Mouse (Mus musculus) Patski (cell line): ENCODE results near the gene E030025P04Rik. TPM values are rescaled to one million over a fixed set of nuclear protein-coding genes. Genes with fewer than 3 reads are reported as not detected.

Experiments
- ATAC-seq: fragments of 100-300 bp; one replicate; pipeline ENCODE4 v1.8.0; 2021
- CTCF ChIA-PET: fragments of 350-600 bp; sonication (Branson Sonifier 250); formaldehyde crosslinking; loops from one replicate; lab custom pipeline; 2022; ENCODE audit warnings: inconsistent platforms; lab: Charles Lee
- POLR2A ChIA-PET: fragments of 350-600 bp; sonication (Branson Sonifier 250); formaldehyde crosslinking; loops from one replicate; lab custom pipeline; 2022; ENCODE audit warnings: antibody characterized with exemption, inconsistent platforms; lab: Charles Lee
- DNase-seq: peaks from one replicate; pipeline ENCODE4 v3.0.0-alpha.2; 2011; ENCODE audit warnings: low read depth, low spot score
- H3K27me3 ChIP-seq: fragments of 371-371 bp; one replicate; pipeline ENCODE4 v1.5.1; 2021
- CTCF ChIP-seq: fragments of 100-300 bp; IDR thresholded peaks from one replicate; pipeline ENCODE4 v1.5.1; 2021
- in situ Hi-C: fragments of 300-500 bp; cut with MboI; formaldehyde crosslinking; loops from 3 replicates; pipeline ENCODE4 v1.11.1; 2018; ENCODE audit warnings: low pct_unique_long_range_greater_than_20kb, mixed read lengths
- polyA plus RNA-seq: library from polyadenylated mRNA; unstranded; gene quantifications from one replicate; pipeline ENCODE4 v1.2.3, GENCODE M21; 2021

E030025P04Rik gene
- polyA plus RNA-seq, 1 experiment from 2014 or later: not detected

GRCm38 (mm10) chr11:109170771-109171170, 26.6 kb upstream of the E030025P04Rik start:
- H3K27me3 ChIP-seq: no peaks in the 10 kb centered on the region

GRCm38 (mm10) chr11:109157694-109158093, 13.5 kb upstream of the E030025P04Rik start:
- ChIA-PET POLR2A (no interaction called here), CTCF (no interaction called here)
- no peak for TF ChIP-seq CTCF
- in situ Hi-C loops: no loop called here
- ATAC-seq (no peak), DNase-seq (no peak)
- H3K27me3 ChIP-seq: peaks cover 5% of the 10 kb centered on the region

More at GRCm38 (mm10) chr11:109170771-109171170, 26.6 kb upstream of the E030025P04Rik start:
- in situ Hi-C loops: no loop called here
- TF ChIP-seq CTCF: no peak
- no peak for DNase-seq
- POLR2A ChIA-PET: no interaction called here
- no peak for ATAC-seq
- CTCF ChIA-PET: no interaction called here

- ChIA-PET CTCF (no interaction called here), POLR2A (no interaction called here)
- DNase-seq (no peak), ATAC-seq (no peak)
- peaks cover 17% of the 10 kb centered on the region for H3K27me3 ChIP-seq
- TF ChIP-seq CTCF: no peak
- in situ Hi-C loops: no loop called here
Measured at GRCm38 (mm10) chr11:109144890-109145341, 747 bp upstream of the E030025P04Rik start.

GRCm38 (mm10) chr11:109126482-109126881, 17.7 kb downstream of the E030025P04Rik start:
- no peak for ATAC-seq
- peaks cover 10% of the 10 kb centered on the region for H3K27me3 ChIP-seq
- TF ChIP-seq CTCF: no peak
- POLR2A ChIA-PET: no interaction called here
- in situ Hi-C loops: no loop called here
- no peak for DNase-seq
- CTCF ChIA-PET: no interaction called here

GRCm38 (mm10) chr11:109125451-109125850, 18.7 kb downstream of the E030025P04Rik start:
- peaks cover 10% of the 10 kb centered on the region for H3K27me3 ChIP-seq
- ATAC-seq (no peak), DNase-seq (no peak)
- ChIA-PET POLR2A (no interaction called here), CTCF (no interaction called here)
- no peak for TF ChIP-seq CTCF
- in situ Hi-C loops: no loop called here

GRCm38 (mm10) chr11:109124284-109124683, 19.9 kb downstream of the E030025P04Rik start:
- DNase-seq (no peak), ATAC-seq (no peak)
- H3K27me3 ChIP-seq: peaks cover 10% of the 10 kb centered on the region
- CTCF ChIA-PET: no interaction called here
- POLR2A ChIA-PET: interaction anchor here (0.5 kb wide), 1 partner anchor 17 kb away, joined by 3 read pairs; no protein-coding TSS in a partner anchor
- in situ Hi-C loops: no loop called here
- peak; percentile 51 for TF ChIP-seq CTCF

GRCm38 (mm10) chr11:109109826-109110346, 34.3 kb downstream of the E030025P04Rik start:
- DNase-seq (no peak), ATAC-seq (no peak)
- no peaks in the 10 kb centered on the region for H3K27me3 ChIP-seq
- in situ Hi-C loops: no loop called here
- POLR2A ChIA-PET: no interaction called here
- TF ChIP-seq CTCF: no peak
- CTCF ChIA-PET: no interaction called here

- in situ Hi-C loops: no loop called here
- ChIA-PET CTCF (no interaction called here), POLR2A (interaction anchor here (1.0 kb wide), 1 partner anchor 13 kb away, joined by 3 read pairs; no protein-coding TSS in a partner anchor)
- H3K27me3 ChIP-seq: no peaks in the 10 kb centered on the region
- ATAC-seq (no peak), DNase-seq (no peak)
- TF ChIP-seq CTCF: no peak
Measured at GRCm38 (mm10) chr11:109109056-109109455, 35.1 kb downstream of the E030025P04Rik start.

GRCm38 (mm10) chr11:109107518-109108205, 36.5 kb downstream of the E030025P04Rik start:
- H3K27me3 ChIP-seq: no peaks in the 10 kb centered on the region
- ChIA-PET POLR2A (interaction anchor here (0.7 to 1.0 kb wide), 3 partner anchors 12 to 188 kb away, joined by 3 read pairs; no protein-coding TSS in a partner anchor), CTCF (interaction anchor here (0.5 kb wide), 1 partner anchor 684 kb away, joined by 3 read pairs; no protein-coding TSS in a partner anchor)
- in situ Hi-C loops: no loop called here
- DNase-seq (no peak), ATAC-seq (no peak)
- no peak for TF ChIP-seq CTCF

GRCm38 (mm10) chr11:109106751-109107150, 37.4 kb downstream of the E030025P04Rik start:
- CTCF ChIA-PET: interaction anchor here (0.6 kb wide), 1 partner anchor 12 kb away, joined by 5 read pairs; no protein-coding TSS in a partner anchor
- in situ Hi-C loops: no loop called here
- POLR2A ChIA-PET: no interaction called here
- H3K27me3 ChIP-seq: no peaks in the 10 kb centered on the region
- ATAC-seq (no peak), DNase-seq (no peak)
- no peak for TF ChIP-seq CTCF

GRCm38 (mm10) chr11:109106181-109106580, 38.0 kb downstream of the E030025P04Rik start:
- in situ Hi-C loops: no loop called here
- ChIA-PET CTCF (no interaction called here), POLR2A (no interaction called here)
- ATAC-seq (no peak), DNase-seq (no peak)
- TF ChIP-seq CTCF: no peak
- no peaks in the 10 kb centered on the region for H3K27me3 ChIP-seq
